Mouse (Mus musculus): ENCODE measurements around the gene Cmtm2a. TPM values are rescaled to one million over a fixed set of nuclear protein-coding genes. Genes with fewer than 3 reads are reported as not detected.
"Not testable (repeated sequence)": the region's sequence is repeated elsewhere in the genome, so short reads cannot be mapped to it uniquely, and the experiment has no call there.

Gene Cmtm2a
- total RNA-seq, 1 experiment from 2014 or later = not detected

GRCm38 (mm10) chr8:104304962-104305361, 12.0 kb upstream of the Cmtm2a start:
- ATAC-seq (replicated peaks; ENCODE audit: insufficient number of reproducible peaks, low FRiP score, low TSS enrichment, poor library complexity, severe bottlenecking) = no peak

GRCm38 (mm10) chr8:104302536-104302935, 9.6 kb upstream of the Cmtm2a start:
- ATAC-seq (replicated peaks; ENCODE audit: insufficient number of reproducible peaks, low FRiP score, low TSS enrichment, poor library complexity, severe bottlenecking) = not testable (repeated sequence)

- ATAC-seq (replicated peaks; ENCODE audit: insufficient number of reproducible peaks, low FRiP score, low TSS enrichment, poor library complexity, severe bottlenecking) = not testable (repeated sequence)
These were observed 8.6 kb upstream of the Cmtm2a start for GRCm38 (mm10) chr8:104301577-104301976.

GRCm38 (mm10) chr8:104294396-104294795, 1.4 kb upstream of the Cmtm2a start:
- no peak for ATAC-seq (replicated peaks; ENCODE audit: insufficient number of reproducible peaks, low FRiP score, low TSS enrichment, poor library complexity, severe bottlenecking)

GRCm38 (mm10) chr8:104268937-104269440, 24.0 kb downstream of the Cmtm2a start:
- no peak for ATAC-seq (replicated peaks; ENCODE audit: insufficient number of reproducible peaks, low FRiP score, low TSS enrichment, poor library complexity, severe bottlenecking)

- no peak for ATAC-seq (replicated peaks; ENCODE audit: insufficient number of reproducible peaks, low FRiP score, low TSS enrichment, poor library complexity, severe bottlenecking)
These were observed 24.6 kb downstream of the Cmtm2a start for GRCm38 (mm10) chr8:104268368-104268767.

- ATAC-seq (replicated peaks; ENCODE audit: insufficient number of reproducible peaks, low FRiP score, low TSS enrichment, poor library complexity, severe bottlenecking) = not testable (repeated sequence)
These were observed 28.6 kb downstream of the Cmtm2a start for GRCm38 (mm10) chr8:104264271-104264935.

GRCm38 (mm10) chr8:104261802-104262201, 31.2 kb downstream of the Cmtm2a start:
- ATAC-seq (replicated peaks; ENCODE audit: insufficient number of reproducible peaks, low FRiP score, low TSS enrichment, poor library complexity, severe bottlenecking) = not testable (repeated sequence)

- 0 out of 2 replicates have a peak, but pooled peaks have one; percentile 34 for ATAC-seq (replicated peaks; ENCODE audit: insufficient number of reproducible peaks, low FRiP score, low TSS enrichment, poor library complexity, severe bottlenecking)
These were observed 40.0 kb downstream of the Cmtm2a start for GRCm38 (mm10) chr8:104253016-104253415.

GRCm38 (mm10) chr8:104251461-104251860, 41.5 kb downstream of the Cmtm2a start:
- ATAC-seq (replicated peaks; ENCODE audit: insufficient number of reproducible peaks, low FRiP score, low TSS enrichment, poor library complexity, severe bottlenecking) = no peak

GRCm38 (mm10) chr8:104250439-104251367, 42.3 kb downstream of the Cmtm2a start, which contains the start of gene Cklf:
Cklf (plus strand) TSS chr8:104250861.
- peak; percentile 28 for ATAC-seq (replicated peaks; ENCODE audit: insufficient number of reproducible peaks, low FRiP score, low TSS enrichment, poor library complexity, severe bottlenecking)

GRCm38 (mm10) chr8:104249442-104249996, 43.5 kb downstream of the Cmtm2a start:
- ATAC-seq (replicated peaks; ENCODE audit: insufficient number of reproducible peaks, low FRiP score, low TSS enrichment, poor library complexity, severe bottlenecking) = no peak

GRCm38 (mm10) chr8:104248276-104248675, 44.7 kb downstream of the Cmtm2a start, which contains the start of gene Tk2:
Tk2 (minus strand) TSS chr8:104248558.
- peak; percentile 74 for ATAC-seq (replicated peaks; ENCODE audit: insufficient number of reproducible peaks, low FRiP score, low TSS enrichment, poor library complexity, severe bottlenecking)

- ATAC-seq (replicated peaks; ENCODE audit: insufficient number of reproducible peaks, low FRiP score, low TSS enrichment, poor library complexity, severe bottlenecking) = no peak
These were observed 45.1 kb downstream of the Cmtm2a start for GRCm38 (mm10) chr8:104247908-104248275.

GRCm38 (mm10) chr8:104247054-104247907, 45.7 kb downstream of the Cmtm2a start:
- ATAC-seq (replicated peaks; ENCODE audit: insufficient number of reproducible peaks, low FRiP score, low TSS enrichment, poor library complexity, severe bottlenecking) = peak; percentile 64

- no peak for ATAC-seq (replicated peaks; ENCODE audit: insufficient number of reproducible peaks, low FRiP score, low TSS enrichment, poor library complexity, severe bottlenecking)
These were observed 46.4 kb downstream of the Cmtm2a start for GRCm38 (mm10) chr8:104246621-104247020.

GRCm38 (mm10) chr8:104242038-104242644, 50.8 kb downstream of the Cmtm2a start:
- ATAC-seq (replicated peaks; ENCODE audit: insufficient number of reproducible peaks, low FRiP score, low TSS enrichment, poor library complexity, severe bottlenecking) = no peak

- no peak for ATAC-seq (replicated peaks; ENCODE audit: insufficient number of reproducible peaks, low FRiP score, low TSS enrichment, poor library complexity, severe bottlenecking)
These were observed 53.5 kb downstream of the Cmtm2a start for GRCm38 (mm10) chr8:104239418-104239861.
